Mouse (Mus musculus) A20 (cell line): ENCODE measurements around the gene Smad3.

Experiments used
- DNase-seq: peaks from one replicate; pipeline ENCODE4 v3.0.0-alpha.2; 2011; ENCODE audit warnings: low read depth, low spot score

Gene Smad3

DNA sequence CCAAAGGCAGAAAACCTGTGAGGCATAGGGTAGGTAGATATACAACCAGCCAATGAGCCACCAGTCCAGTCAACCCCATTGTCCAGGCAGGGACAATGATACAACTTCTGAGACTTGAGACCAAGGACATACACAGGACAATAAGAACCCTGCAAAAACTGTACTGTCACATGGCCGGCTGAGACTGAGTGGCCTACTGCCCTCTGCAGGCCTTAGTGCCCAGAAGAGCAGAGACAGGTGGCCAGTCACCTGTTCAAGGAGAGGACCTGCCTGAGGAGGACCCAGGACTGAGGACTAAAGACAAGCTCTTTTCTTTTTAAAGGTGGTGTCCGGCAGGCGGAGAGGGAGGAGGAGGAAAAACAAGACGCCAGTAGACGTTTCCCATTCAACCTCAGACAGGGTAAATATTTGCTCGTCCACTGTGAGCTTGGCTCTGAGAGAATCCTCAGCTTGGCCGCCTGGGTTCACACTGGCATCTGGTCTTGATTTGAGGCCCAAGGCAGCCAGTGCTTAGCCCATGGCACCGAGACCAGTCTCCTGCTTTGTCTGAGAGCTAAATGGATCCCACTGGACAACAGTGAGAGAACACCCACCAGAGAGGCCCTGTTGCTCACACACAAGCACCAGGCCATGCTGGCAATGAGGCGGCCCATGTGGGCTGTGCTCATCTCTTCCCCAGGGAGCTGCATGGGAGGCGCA is 56.4 kb downstream of the Smad3 start:
- no peak for DNase-seq

DNA sequence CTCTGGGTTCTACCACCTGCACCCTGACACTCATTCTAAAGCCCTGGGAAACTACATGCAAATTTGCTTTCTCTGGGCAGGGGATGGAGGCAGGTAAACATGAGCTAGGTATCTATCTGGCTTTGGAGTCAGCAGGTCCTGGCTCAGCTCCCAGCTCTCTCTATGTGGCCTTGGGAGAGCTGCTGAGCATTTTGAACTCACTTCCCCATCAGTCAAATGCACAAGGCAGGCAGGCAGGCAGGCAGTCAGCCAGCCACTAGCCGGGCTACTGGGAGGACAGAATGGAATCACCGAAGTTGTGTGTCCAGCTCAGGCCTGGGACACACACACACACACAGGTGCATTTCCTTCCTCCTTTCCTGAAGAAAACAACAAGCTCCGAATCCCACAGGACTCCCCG is 58.6 kb downstream of the Smad3 start:
- DNase-seq = no peak

DNA sequence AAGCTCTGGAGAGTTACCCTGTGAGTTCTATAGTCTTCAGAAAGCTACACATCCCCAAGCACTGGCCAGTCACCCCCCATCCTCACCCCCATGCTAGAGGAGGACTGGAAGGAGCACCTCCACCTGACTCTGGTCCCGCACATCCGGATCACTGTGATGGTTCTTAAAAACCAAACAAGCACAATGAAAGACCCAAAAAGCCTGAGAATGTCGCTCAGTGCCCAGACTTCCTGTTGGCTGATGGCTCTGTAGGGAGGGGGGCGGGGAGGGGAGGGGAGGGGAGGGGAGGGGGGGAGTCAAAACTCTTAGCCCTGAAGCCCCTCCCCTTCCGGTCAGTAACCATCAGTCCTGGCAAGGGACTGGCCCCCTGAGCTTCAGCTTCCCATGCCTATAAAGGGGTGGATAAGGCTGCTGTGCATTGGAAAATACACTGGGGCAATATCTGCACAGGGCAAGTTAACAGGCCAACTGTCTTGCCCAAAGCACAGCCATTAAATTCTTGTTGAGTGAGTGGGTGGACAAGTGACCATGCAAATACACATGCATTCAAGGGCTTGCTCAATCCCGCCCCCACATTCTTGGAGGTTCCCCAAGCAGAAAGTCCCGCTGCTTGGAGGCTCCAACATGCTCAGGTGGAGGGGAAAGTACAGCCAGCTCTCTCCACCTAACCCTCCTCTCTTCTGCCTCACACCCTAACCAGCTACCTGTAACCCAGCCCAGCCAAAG is 59.3 kb downstream of the Smad3 start:
- DNase-seq = no peak

- DNase-seq = no peak
These were observed 60.2 kb downstream of the Smad3 start for GRCm38 (mm10) chr9:63697606-63698005.

DNA sequence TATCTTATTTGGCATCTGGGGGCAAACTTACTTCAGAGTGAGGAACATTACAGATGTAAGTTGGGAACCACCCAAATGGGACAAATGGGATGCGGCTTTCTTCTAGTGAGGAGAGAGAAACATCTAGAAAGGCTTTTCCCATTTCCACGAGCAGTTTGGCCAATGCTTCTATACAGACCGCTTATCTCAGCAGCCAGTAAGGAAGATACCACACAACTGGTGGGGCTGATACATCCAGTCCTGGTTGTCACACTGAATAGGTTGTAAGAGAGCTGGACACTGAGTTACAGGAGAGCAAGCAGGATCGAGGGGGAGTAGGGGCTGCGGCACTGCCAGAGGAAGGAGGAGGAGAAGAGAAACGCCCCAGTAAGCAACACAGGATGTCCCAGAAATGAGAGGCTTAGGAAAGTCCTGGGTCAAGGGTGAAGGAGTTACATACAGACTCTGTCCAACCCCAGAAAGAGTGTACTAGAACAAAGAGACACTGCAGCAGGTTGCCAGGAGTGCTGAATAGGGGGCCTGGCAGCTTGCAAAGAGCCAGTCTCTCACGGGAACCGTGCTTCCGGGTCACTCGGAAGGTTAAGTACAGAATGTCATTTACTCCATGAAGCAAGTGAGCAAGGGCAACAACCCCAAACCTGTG is 61.2 kb downstream of the Smad3 start:
- no peak for DNase-seq

GRCm38 (mm10) chr9:63691960-63692359 is 65.8 kb downstream of the Smad3 start:
- DNase-seq = no peak

GRCm38 (mm10) chr9:63690511-63690910 is 67.3 kb downstream of the Smad3 start:
- DNase-seq = no peak

GRCm38 (mm10) chr9:63687413-63688015 is 70.3 kb downstream of the Smad3 start:
- no peak for DNase-seq

DNA sequence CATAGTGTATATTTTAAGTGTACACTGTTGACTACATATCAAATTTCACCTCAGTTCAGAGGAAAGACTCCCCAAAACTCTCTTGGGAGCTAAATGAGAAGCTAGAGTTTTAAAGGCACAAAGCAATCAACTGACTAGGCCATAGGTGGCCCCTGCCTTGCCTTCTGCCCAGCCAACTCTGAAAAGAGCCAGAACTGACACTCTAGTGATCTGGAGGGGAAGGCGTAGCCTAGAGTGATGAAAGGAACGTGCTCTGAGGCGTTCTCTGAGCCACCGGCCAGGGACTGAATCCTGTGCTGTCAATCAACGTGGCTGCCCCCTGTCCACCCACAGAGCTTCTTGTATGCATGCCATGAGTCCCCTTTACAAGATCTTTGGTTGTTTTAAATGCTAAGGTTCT is 72.4 kb downstream of the Smad3 start:
- DNase-seq = no peak

- DNase-seq = no peak
These were observed 73.5 kb downstream of the Smad3 start for GRCm38 (mm10) chr9:63684277-63684676.

DNA sequence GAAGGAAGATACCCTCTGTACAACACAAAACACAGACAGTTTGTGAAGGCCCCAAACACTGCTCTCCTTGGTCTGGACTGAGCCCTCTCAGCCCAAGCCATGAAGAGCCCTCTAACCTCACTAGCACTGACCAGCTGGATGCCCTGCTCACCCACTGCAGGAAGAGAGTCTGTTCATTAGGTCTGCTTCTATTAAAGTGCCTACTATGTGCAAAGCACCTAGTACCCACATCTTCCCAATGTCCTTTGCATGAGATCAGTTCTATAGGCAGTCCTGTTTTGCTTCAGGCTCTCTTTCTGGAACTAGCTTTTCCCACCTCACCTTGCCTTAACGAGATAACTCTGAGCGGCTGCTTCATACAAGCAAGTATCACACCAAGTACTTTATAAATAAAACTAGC is 74.9 kb downstream of the Smad3 start:
- no peak for DNase-seq

DNA sequence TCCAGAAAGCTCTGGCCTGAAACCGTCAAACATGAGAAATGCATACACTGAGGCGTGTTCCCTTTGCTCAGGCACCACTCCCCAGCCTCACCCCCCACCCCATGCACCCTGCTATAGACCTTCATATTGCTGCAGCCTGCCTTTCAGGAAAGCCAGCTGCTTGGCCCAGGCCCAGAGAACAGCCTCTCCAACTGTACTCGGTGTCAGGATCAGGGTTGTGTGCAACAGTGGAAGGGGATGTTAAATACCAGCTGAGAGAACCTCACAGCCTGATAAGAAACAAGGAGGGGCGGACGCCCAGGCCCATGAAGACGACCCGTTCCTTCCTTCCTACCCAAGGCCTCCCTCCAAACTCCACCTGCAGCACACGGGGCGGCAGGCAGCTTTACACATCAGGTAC is 75.5 kb downstream of the Smad3 start:
- no peak for DNase-seq

GRCm38 (mm10) chr9:63678076-63678475 is 79.7 kb downstream of the Smad3 start:
- no peak for DNase-seq

GRCm38 (mm10) chr9:63677621-63678020 is 80.2 kb downstream of the Smad3 start:
- no peak for DNase-seq

GRCm38 (mm10) chr9:63674613-63675012 is 83.2 kb downstream of the Smad3 start:
- no peak for DNase-seq

DNA sequence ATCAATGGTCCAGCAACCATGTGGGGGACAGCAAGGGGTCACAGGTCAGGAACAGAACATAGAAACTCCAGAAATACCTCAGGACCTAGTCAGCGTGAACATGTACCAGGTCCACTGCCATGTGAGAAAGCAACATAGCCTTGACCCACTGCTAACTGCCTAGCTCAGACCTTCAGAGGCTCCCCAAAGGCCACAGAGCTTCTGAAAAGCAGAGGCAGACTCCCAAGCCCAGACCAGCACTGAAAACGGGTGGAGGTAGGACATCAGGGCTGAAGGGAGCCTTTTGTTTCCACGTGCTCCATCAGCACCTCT is 84.3 kb downstream of the Smad3 start:
- no peak for DNase-seq

- no peak for DNase-seq
These were observed 84.8 kb downstream of the Smad3 start for GRCm38 (mm10) chr9:63672797-63673493.

GRCm38 (mm10) chr9:63669816-63670215 is 88.0 kb downstream of the Smad3 start:
- DNase-seq = no peak

GRCm38 (mm10) chr9:63668621-63669020 is 89.2 kb downstream of the Smad3 start:
- DNase-seq = no peak

- no peak for DNase-seq
These were observed 90.4 kb downstream of the Smad3 start for GRCm38 (mm10) chr9:63667373-63667724.

DNA sequence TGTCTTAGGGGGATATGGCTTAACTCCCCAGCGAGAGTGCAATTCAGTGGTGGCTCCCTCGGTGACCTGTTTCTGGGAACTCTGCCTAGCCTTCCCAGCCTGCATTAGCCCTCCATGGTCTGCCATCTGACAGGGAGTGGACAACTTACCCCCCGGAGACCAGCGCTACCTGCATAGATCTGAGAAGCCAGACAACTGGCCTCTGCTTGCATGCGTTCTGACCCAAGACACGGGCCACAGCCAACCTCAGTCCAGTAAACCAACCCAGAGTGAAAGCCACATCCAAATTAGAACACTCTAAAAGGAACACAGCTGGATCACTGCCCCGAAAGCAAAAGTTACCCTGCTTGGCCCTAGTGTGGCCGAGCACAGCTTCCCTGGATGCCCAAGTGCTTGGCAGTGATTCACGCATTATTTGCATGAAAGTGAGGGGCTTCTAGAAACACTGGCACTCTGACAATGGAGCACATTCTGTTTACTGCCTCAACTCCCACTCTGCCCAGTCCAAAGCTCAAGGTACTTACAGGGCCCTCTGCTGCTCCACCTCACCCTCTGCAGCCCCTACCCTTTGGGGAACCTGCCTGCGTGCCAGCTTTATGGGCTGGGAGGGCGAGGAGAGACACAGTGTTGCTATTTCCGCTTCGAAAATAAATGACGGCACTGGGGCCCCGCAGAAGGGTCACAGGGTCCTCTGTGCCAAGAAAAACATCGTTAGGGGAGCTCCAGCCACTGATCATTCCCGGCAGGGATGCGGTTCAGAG is 91.0 kb downstream of the Smad3 start:
- no peak for DNase-seq
